Mouse (Mus musculus) thymus, adult 2 months (tissue): ENCODE measurements around the gene Cyp2u1.

Source experiments
- CTCF ChIP-seq: fragments of 200-500 bp; IDR thresholded peaks from 2 replicates; pipeline ENCODE4 v1.5.1; 2012; ENCODE audit warnings: mild to moderate bottlenecking, control low read depth, low read length, moderate library complexity, borderline replicate concordance; ENCODE audit not compliant: control insufficient read depth, poor library complexity, insufficient read depth; ENCODE audit errors: extremely low read depth
- POLR2A ChIP-seq: fragments of 200-500 bp; IDR thresholded peaks from 2 replicates; pipeline ENCODE4 v1.6.1; 2012; ENCODE audit warnings: mild to moderate bottlenecking, low read length, control low read depth, moderate library complexity; ENCODE audit not compliant: control insufficient read depth, poor library complexity, insufficient read depth; ENCODE audit errors: extremely low read depth

GRCm38 (mm10) chr3:131318211-131318610, 15.2 kb upstream of the Cyp2u1 start:
- TF ChIP-seq POLR2A (no peak), CTCF (no peak)
